Mouse (Mus musculus): ENCODE results near the gene Gnb3.

DNA sequence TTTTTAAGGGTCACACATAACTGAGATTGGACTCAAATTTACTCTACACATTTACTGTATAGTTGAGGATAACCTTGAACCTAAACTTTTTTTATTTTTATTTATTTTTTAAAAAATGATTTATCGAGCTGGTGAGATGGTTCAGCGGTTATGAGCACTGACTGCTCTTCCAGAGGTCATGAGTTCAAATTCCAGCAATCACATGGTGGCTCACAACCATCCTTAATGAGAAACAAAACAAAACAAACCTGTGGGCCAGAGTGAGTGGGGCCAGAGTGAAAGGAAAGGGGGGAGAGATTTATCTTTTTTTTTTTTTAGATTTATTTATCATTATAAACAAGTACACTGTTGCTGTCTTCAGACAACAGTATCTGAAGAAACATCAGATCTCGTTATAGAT, 48.2 kb downstream of the Gnb3 start:
- TF ChIP-seq POLR2A (IDR thresholded peaks at IDR 0.05; ENCODE audit: low read depth, low read length): no peak
- no peak for TF ChIP-seq CTCF (conservative IDR thresholded peaks at IDR 0.05; ENCODE audit: insufficient read depth, insufficient read length, low read depth, low read length)

Measured in kidney, adult 2 months (tissue).